Mouse (Mus musculus) kidney, adult 2 months (tissue): ENCODE results near the gene Tjp2. TPM values are rescaled to one million over a fixed set of nuclear protein-coding genes. Genes with fewer than 3 reads are reported as not detected.

Experiments used
- DNase-seq: peaks from one replicate; pipeline ENCODE4 v3.0.0; 2021
- H3K27ac ChIP-seq: fragments of 200-500 bp; 2 replicates; pipeline ENCODE4 v1.5.1; 2012; ENCODE audit warnings: low read depth, low read length, control low read depth, inconsistent platforms; ENCODE audit not compliant: insufficient read depth
- H3K27me3 ChIP-seq: fragments of 200-500 bp; replicated peaks from 2 replicates; pipeline ENCODE4 v1.6.1; 2012; ENCODE audit warnings: mild to moderate bottlenecking, moderate library complexity, low read length, inconsistent platforms; ENCODE audit not compliant: control insufficient read depth, insufficient read depth
- H3K36me3 ChIP-seq: fragments of 200-500 bp; 2 replicates; pipeline ENCODE4 v1.6.1; 2012; ENCODE audit warnings: mild to moderate bottlenecking, moderate library complexity, low read length, inconsistent platforms; ENCODE audit not compliant: control insufficient read depth, insufficient read depth
- H3K4me1 ChIP-seq: fragments of 200-500 bp; 2 replicates; pipeline ENCODE4 v1.6.1; 2011; ENCODE audit warnings: low read length; ENCODE audit not compliant: control insufficient read depth, insufficient read depth
- H3K4me3 ChIP-seq: fragments of 200-500 bp; 2 replicates; pipeline ENCODE4 v1.5.1; 2011; ENCODE audit warnings: mild to moderate bottlenecking, low read depth, low read length, control low read depth; ENCODE audit not compliant: insufficient read depth
- CTCF ChIP-seq: fragments of 200-500 bp; conservative IDR thresholded peaks from 2 replicates; pipeline ENCODE4 v1.5.1; 2011; ENCODE audit warnings: low read depth, mild to moderate bottlenecking, control low read depth, low read length, moderate library complexity, mixed read lengths; ENCODE audit not compliant: insufficient read depth, insufficient read length
- WGBS: fragments of 180-500 bp; shearing (Covaris S2); methylation state at CpG from one replicate; pipeline ENCODE4 v1.1.7; 2018; 5-methylcytosine and 5-hydroxymethylcytosine counted together
- polyA plus RNA-seq: library from polyadenylated mRNA; depleted of rRNA; stranded (reverse); fragments of >200 nt; gene quantifications from 2 replicates; pipeline ENCODE4 v1.2.3, GENCODE M21; 2012; rRNA removed

Gene Tjp2
- polyA plus RNA-seq, 1 experiment: 13.0 TPM

DNA sequence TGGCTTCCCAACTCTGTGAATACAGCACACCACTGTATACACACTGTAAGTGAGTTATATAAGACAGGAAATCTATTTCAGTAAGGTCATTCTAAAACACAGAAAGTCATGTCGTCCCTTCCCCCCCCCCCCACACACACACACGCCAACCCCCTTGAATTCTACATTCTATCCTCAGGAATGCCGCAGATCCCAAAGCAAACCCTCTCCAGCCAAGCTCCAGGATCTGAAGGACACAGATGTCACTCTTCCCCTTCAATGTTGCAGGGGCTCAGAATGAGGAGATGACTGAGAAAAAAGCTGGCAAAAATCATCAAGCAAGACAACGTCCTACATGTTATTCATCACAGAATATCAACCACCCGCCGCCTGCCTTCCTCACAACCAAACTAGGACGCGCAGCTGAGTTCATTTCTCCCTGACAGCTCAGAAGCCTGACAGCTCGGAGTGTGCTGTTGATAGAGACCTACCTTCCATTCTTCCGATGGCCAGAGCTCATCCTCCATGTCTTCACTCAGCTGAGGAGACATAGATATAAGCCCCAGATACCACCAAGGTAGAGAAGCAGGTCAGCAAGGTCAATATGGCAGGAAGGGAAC, 178.3 kb downstream of the Tjp2 start:
- no peak overlapping the region for H3K4me3 ChIP-seq
- no peak for DNase-seq
- TF ChIP-seq CTCF: no peak
- H3K36me3 ChIP-seq: no peaks in the 10 kb centered on the region
- 85% methylated on average over 10 of the region's 10 CpGs for WGBS
- no peak overlapping the region for H3K27ac ChIP-seq
- no peaks in the 10 kb centered on the region for H3K4me1 ChIP-seq
- no peaks in the 10 kb centered on the region for H3K27me3 ChIP-seq

Other genes starting within 250 kb of the Tjp2 start
- 7.7 and 9.0 TPM in 2 replicates for gene Fam189a2, start 194.0 kb downstream of the Tjp2 start, polyA plus RNA-seq
- 25.7 and 29.2 TPM in 2 replicates for gene Fxn, start 55.6 kb upstream of the Tjp2 start, polyA plus RNA-seq